Mouse (Mus musculus) ovary, postnatal 14 days (tissue): ENCODE data around the gene Krt27.

Experiments
- DNase-seq: peaks from one replicate; pipeline ENCODE4 v3.0.0; 2022; ENCODE audit warnings: low spot score

The Krt27 gene

GRCm38 (mm10) chr11:99329655-99330054 is 21.2 kb downstream of the Krt27 start:
- no peak for DNase-seq

GRCm38 (mm10) chr11:99322851-99323250 is 28.1 kb downstream of the Krt27 start, which contains the start of gene Krt25:
Gene Krt25, minus strand, starts transcription at chr11:99322951.
- no peak for DNase-seq

GRCm38 (mm10) chr11:99321094-99321493 is 29.8 kb downstream of the Krt27 start:
- no peak for DNase-seq

GRCm38 (mm10) chr11:99319127-99319526 is 31.8 kb downstream of the Krt27 start:
- DNase-seq = no peak

- no peak for DNase-seq
Observed at GRCm38 (mm10) chr11:99316543-99316942, 34.4 kb downstream of the Krt27 start.

- DNase-seq = no peak
Observed at GRCm38 (mm10) chr11:99314594-99314993, 36.3 kb downstream of the Krt27 start.

- DNase-seq = peak; percentile 1
Observed at GRCm38 (mm10) chr11:99310882-99311281, 40.0 kb downstream of the Krt27 start.

- DNase-seq = peak; percentile 24
Observed at GRCm38 (mm10) chr11:99307579-99307978, 43.3 kb downstream of the Krt27 start.
